Mouse (Mus musculus): ENCODE measurements around the gene Mars2. TPM values are rescaled to one million over a fixed set of nuclear protein-coding genes. Genes with fewer than 3 reads are reported as not detected.

Mars2 gene
- polyA plus RNA-seq (2017; shearing (Covaris generic)), result 1 to 10 TPM; 3.7 to 4.2 TPM

DNA sequence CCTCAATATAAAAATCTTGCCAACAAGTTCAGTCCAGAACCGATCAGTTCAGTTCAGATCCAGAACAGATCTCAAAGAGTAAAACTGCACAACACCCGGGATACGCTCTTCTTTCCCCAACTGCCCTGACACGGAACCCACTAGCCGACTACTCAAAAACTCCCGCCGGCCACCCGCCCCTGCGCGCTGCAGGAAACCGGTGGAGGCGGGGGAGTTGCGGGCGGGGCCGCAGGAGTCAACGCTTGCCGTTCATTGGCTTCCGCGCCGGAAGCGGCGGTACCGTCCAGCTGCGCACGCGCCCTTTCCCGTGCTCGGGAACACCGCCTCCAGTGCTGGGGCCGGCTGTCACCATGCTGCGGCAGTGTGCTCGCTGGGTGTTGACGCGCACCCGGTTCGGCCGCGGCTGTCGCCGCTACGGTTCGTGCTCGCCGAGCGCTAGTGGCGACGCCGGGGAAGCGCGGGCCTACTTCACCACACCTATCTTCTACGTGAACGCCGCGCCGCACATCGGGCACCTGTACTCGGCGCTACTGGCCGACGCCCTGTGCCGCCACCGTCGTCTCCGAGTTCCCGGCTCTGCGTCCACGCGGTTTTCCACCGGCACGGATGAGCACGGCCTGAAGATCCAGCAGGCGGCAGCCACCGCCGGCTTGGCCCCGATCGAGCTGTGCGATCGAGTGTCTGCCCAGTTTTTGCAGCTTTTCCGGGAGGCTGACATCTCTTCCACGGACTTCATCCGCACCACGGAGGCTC lies at the start of gene Mars2:
Mars2 (plus strand) TSS at position 288 of the 753 bp plus-strand sequence.
- peak; percentile 89 for ATAC-seq

DNA sequence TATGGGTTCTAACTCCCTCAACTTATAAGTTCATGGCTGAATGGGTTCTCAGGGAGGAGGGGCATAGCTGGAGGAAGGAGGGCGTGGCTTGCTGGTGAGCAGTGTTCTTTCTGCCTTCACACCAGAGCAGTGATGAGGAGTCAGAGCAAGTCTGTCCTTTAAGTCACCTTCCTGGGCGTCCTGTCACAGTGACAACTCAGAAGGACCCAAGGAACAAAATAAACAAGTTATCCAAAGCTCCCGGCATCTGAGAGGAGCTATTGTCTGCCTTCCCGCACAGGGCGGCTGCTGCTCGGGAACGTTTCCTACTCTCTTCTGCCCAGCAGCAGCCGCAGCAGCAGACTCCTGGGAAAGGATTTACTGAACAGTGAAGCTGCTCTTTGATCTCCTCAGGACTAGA lies 45.0 kb upstream of the Mars2 start:
- no peak for ATAC-seq

DNA sequence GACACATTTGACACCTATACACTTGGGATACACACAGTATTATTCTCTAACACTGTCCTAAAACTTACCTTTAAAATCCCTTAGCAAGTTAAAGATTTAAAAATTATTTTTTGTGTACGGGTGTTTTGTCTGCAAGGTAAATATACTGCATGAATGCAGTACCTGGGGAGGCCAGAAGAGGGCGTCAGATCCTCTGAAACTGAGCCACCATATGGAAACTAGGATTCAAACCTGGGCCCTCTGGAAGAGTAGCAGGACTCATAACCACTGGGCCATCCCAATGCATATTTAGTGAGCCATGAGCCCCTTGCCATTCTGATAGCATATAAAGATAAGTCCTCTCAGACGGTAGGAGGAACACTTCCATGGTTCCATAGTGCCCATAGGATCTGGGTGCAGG lies 44.2 kb upstream of the Mars2 start:
- no peak for ATAC-seq

DNA sequence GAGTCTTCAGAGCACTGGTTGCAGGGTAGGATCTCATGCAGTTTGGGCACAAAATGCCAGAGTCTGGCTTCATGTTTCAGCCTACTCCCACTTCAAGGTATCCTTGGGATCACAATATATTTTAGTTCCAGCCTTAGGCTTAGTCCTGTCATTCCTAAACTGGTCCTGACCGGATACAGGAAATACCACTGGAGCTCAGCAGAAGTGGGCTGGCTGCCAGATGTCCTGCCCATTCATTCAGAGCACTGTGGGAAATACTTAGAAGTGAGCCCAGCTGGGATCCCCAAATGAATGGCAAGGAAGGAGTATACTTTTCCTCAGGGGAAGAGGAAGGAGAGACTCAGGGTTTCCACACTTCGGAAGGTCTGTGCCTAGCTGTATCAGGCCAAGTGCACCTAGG lies 43.7 kb upstream of the Mars2 start:
- ATAC-seq, result no peak

GRCm38 (mm10) chr1:55194064-55194915 lies 42.7 kb upstream of the Mars2 start:
- ATAC-seq, result no peak

DNA sequence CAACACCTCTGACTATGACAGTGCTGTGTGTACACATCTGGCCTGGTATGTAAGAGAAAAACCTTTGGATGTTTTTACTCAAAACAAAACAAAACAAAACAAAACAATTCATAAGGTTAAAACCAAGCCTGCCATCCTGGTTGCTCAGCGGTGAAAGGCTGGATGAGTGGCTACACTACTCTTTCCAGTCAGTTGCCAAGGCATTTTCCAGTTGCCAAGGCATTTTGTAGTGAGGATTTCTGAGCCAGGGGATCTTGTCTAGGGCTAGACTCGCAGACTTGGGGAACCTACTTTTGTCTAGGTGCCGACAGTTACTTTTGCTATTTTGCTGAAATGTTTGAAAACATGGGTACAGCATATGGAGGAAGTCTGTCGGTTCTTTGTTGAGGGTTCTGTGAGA lies 42.0 kb upstream of the Mars2 start:
- ATAC-seq, result no peak

DNA sequence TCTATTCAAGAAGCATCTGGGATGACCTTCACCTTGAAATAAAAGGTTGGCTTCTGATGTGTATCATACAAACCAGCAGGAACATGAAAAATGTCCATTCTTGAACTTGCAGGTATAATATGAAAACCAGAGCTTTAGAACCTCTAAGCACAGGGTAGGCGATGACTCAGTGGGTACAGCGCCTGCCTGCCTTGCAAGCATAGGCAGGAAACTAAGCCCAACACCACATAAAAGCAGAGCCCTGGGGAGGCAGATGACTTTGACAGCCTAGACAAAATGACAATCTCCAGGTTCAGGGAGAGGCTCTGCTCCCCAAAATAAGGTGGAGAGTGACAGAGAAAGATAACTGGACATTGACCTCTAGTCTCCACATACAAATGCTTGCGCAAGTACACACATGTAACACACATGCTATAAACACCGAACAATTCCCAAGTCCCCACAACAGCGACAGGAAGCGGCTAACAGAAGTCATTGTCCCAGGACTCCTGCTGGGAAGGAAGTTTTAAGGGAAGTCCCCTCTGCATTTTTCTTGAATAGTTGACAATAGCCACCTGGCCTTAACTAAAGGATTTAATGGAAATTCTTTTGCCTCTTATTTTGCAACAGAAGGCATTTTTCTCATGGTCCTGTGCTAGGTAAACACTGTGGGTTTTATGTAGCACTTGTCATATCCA lies 40.5 kb upstream of the Mars2 start:
- ATAC-seq, result peak; percentile 62

DNA sequence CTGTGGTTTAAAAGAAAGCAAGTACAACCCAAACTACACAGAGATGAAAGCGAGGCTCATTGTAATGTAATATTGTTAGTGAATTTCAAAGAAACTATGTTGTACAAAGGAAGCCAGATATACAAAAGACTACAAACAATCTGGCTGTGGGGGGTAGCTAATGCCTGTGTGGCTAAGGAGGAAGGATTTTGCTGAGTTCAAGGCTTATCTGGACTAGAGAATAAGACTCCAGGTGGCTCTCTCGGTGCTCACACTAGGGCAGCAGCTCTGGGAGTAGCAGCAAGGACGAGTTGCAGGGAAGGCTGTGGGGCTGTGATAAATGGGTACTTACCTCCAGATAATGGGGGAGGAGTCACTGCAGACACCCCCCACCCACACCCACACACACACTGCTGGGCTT lies 38.3 kb upstream of the Mars2 start:
- no peak for ATAC-seq

DNA sequence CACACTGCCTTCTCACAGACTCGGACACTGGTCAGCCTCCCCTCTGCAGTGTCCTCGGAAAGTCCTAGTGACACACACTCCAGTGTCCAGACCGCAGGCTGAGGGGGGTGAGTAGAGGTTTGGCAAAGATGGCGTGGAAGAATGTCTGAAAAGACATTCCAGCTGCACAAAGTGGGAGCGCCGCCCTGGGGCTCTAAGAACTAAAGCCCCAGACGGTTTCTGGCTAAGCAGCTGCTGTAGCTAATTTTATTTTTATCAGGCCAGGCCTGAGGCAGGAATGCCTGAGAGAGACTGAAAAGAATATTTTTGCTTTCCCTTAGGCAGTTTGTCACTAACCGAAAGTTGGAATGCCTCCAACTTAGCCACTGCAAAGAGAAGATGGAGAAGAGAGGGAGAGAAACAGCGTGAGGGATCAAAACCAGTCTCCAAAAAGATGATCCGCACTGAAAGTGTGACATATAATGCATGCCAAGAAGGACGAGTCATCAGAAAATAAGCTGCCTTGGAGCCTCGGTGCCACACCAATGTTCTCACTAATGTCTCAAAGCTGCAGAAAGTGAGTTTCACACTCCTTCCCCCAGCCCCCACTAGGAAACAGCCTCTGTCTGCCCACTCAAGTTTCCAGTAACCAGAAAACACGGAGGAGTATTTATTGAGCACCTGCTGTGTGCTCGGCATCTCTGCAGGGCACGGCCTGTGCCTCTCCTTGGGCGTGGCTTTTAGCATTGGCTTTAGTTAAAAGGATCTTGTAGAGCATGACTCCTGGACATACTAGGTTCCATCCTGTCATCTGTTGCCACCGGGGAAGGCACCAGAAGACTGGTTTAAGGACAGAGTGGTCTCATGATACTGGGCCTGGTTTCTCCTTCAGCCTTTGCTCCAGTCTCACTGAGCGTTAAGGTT lies 34.9 kb upstream of the Mars2 start:
- ATAC-seq, result no peak

DNA sequence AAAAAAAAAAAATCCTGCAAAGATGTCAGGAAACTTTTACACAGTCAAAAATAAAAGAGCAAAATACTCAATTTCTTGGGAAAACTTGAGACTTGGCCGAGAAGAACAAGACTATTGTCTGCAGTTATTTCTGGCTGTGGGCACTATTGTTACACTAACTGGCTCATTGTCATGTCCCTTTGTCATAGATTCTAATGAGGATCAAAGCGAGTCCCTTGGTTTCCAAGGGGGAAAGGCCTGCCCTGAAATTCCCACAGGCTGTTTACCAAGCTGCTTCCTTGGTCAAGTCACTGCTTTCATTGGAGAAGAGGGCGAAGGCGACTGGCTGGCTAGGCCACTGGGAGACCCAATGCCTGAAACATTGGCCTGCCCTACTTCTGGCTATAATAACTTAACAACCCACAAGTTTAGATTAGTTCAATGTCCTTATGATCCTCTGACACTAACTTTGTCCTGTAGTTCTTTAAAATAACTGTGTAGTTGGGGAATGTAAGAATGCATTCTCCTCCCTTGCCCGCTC lies 31.1 kb upstream of the Mars2 start:
- ATAC-seq, result no peak

- ATAC-seq, result no peak
Observed at GRCm38 (mm10) chr1:55207561-55207960, 29.4 kb upstream of the Mars2 start.

DNA sequence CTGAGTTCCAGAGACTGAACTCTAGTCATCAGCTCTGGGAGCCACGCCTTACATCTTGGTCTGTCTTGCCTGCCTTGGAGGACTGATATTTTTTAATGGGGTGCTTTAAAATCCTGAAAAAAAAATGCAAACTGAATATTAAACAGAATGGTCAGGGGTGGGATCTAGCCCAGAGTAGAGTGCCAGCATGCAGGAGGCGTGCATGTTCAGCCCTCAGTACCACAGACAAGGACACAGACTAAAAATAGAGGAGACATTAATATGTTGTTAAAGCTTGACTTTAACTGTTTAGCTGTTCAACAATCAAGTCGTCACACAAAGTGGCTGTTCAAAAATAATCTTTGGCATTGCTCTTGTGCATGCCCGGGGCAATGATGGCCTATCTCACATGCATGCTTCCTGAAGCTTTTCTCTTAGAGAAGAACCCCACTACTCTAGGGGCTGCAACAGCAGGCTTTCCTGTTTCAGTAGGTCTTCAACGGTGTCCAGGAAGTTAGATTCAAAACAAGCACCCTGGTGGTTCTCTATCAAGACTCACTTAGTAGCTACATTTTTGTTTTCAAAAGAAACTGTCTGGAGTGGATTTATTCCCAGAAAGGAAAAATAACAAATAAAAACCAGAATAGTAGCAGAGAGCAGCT lies 28.4 kb upstream of the Mars2 start:
- peak; percentile 23 for ATAC-seq

- peak; percentile 72 for ATAC-seq
Observed at GRCm38 (mm10) chr1:55210202-55210965, 26.6 kb upstream of the Mars2 start.

DNA sequence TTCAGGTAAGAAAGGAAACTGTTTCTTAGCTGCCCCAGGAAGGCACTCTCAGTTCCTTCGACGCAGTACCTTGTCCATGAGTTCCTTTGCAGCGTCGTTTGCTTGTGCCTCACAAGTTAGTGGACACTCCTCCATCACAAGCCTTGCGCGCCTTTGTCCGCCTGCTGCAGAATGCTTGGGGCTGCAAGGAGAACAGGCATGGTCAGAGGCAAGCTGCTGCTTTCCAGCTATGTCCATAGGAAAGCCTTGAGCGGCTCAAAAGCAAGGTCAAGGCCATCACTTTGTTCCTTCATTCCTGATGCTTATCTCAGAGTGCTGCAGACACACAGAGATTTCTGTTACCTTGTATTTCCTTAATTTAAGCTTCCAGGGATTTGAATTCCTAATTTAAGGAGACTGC lies 25.9 kb upstream of the Mars2 start:
- no peak for ATAC-seq

GRCm38 (mm10) chr1:55212771-55213170 lies 24.2 kb upstream of the Mars2 start:
- ATAC-seq, result no peak

DNA sequence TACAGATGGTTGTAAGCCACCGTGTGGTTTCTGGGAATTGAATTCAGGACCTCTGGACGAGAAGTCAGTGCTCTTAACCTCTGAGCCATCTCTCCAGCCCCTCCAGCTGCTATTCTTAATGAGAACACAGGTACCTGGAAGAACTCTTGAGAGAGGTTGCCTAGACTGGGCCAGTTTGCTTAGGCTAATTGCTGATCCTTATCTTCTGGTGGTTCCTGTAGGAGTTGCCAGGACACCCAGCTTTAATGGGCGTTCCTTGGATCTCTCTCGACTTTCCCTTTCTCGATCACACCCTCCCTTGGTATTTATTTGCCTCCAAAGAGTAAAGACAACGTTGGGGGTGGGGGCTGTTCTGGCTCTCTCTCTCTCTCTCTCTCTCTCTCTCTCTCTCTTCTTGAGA lies 23.5 kb upstream of the Mars2 start:
- no peak for ATAC-seq

DNA sequence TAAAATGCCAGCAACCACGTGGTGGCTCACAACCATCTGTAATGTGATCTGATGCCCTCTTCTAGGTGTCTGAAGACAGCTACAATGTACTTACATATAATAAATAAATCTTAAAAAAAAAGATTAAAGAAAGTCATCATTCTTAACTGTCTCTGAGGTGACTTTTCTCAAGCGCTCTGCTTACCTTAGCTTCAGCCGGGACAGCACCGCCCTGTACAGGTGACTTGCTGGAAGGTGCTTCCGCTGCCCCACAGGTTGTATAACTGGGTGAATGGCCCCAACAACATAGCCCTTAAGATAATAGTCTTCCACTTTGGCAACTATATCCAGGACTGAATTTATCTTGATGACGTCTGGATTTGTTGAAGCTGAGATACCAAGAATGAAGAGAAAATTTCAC lies 23.0 kb upstream of the Mars2 start:
- no peak for ATAC-seq

DNA sequence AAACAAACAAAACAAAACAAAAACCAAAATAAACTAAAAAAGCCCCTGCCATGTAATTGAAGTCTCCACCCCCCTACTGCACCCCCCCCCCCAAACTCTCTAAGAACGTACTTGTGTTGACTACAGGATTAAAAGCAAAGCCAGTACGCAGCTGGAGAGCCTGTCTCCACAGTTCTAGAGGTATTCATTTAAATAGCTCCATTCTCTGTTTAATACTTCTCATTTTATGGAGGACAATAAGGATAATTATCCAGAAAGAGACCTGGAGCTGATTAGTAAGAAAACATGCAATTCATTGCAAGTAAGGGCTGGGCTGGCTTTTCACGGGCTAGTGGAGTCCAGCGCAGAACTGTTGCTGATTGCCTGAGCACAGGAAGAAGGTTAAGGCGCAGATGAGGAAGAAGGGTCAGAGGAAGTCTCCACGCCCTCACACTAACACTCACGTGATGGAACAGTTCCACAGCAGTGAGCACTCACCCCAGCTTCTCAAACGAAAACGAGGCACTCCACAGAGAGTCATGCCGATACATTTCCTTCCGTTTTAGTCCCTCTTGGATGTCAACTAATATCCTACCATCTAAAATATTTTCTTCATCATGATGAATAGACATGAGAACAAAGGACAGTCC lies 21.7 kb upstream of the Mars2 start:
- ATAC-seq, result peak; percentile 98

DNA sequence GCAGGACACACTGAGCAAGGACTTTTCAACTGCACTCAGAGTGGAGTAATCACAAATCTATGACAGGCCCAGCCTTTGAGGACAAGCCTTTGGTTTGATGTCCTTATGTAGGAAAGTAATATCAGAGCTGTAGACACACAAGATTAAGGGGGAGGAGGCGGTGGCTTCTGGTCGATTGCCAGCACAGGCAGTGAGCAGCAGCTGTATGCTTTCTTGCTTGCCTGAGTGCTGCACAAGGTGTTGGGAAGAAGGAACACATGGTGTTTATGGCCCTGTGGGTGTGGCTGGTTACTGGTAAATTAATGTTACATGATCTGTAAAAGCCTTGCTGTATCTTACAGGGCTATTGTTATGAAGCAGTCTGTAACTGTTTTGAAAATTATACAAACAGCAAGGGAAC lies 19.8 kb upstream of the Mars2 start:
- no peak for ATAC-seq

GRCm38 (mm10) chr1:55221352-55221751 lies 15.6 kb upstream of the Mars2 start:
- ATAC-seq, result no peak

Measured in CD4-positive, CD25-positive, alpha-beta regulatory T cell, adult 4 months (primary cell).